Mouse (Mus musculus): ENCODE measurements at regions not wholly inside any gene's neighbourhood (a gene's known extent, or its start where the extent isn't known, plus 50 kb on each side); places are given as distances from the start of the nearest gene placed in this dataset.

GRCm38 (mm10) chr10:39261174-39262145, 97.9 kb upstream of the Ccn6 start:
- no peak overlapping the region for H3K9ac ChIP-seq (ENCODE audit: control insufficient read depth, low read depth, low read length, poor library complexity, severe bottlenecking)
- H3K27ac ChIP-seq (ENCODE audit: control insufficient read depth, low read depth, low read length): no peak overlapping the region
- no peak overlapping the region for H3K4me3 ChIP-seq (ENCODE audit: control insufficient read depth in 1 of 2, insufficient read depth in 1 of 2, low read depth in 2 of 2, low read length in 2 of 2)
- DNase-seq (ENCODE audit: low read depth, low spot score): no peak
- TF ChIP-seq CTCF (IDR thresholded peaks at IDR 0.05 in 2 of 3, conservative IDR thresholded peaks at IDR 0.05 in 1 of 3; ENCODE audit: control insufficient read depth in 1 of 3, insufficient read depth in 1 of 3, low read depth in 2 of 3, low read length in 3 of 3, poor library complexity in 1 of 3, severe bottlenecking in 1 of 3) (no peak), HCFC1 (IDR thresholded peaks at IDR 0.05; ENCODE audit: low read depth, low read length) (no peak), ETS1 (IDR thresholded peaks at IDR 0.05; ENCODE audit: low read depth, low read length) (no peak), RAD21 (IDR thresholded peaks at IDR 0.05; ENCODE audit: low read depth, low read length) (no peak), MEF2A (IDR thresholded peaks at IDR 0.05; ENCODE audit: extremely low read depth, insufficient replicate concordance, low read depth, low read length, poor library complexity, severe bottlenecking) (no peak), KAT2A (conservative IDR thresholded peaks at IDR 0.05; ENCODE audit: low read depth, low read length) (no peak), MYC (IDR thresholded peaks at IDR 0.05; ENCODE audit: low read depth, low read length) (no peak), RCOR1 (IDR thresholded peaks at IDR 0.05; ENCODE audit: low read depth, low read length) (no peak), JUND (IDR thresholded peaks at IDR 0.05; ENCODE audit: low read depth, low read length) (no peak), TAL1 (IDR thresholded peaks at IDR 0.05; ENCODE audit: low read length) (no peak), ZNF384 (IDR thresholded peaks at IDR 0.05; ENCODE audit: low read depth, low read length) (no peak), MAFK (IDR thresholded peaks at IDR 0.05; ENCODE audit: borderline replicate concordance, low read depth, low read length) (no peak), EP300 (IDR thresholded peaks at IDR 0.05; ENCODE audit: low read depth in 1 of 2, low read length in 2 of 2) (no peak), MAX (IDR thresholded peaks at IDR 0.05; ENCODE audit: low read length) (no peak), UBTF (IDR thresholded peaks at IDR 0.05; ENCODE audit: borderline replicate concordance, insufficient read depth, low read depth, low read length) (no peak), USF2 (IDR thresholded peaks at IDR 0.05; ENCODE audit: borderline replicate concordance in 1 of 2, insufficient read depth in 1 of 2, low read depth in 1 of 2, low read length in 2 of 2) (no peak), SIN3A (IDR thresholded peaks at IDR 0.05; ENCODE audit: low read length) (no peak), GABPA (IDR thresholded peaks at IDR 0.05; ENCODE audit: low read depth, low read length) (no peak), E2F4 (IDR thresholded peaks at IDR 0.05; ENCODE audit: borderline replicate concordance, low read depth, low read length) (no peak), TCF12 (IDR thresholded peaks at IDR 0.05; ENCODE audit: low read depth, low read length) (no peak)
- no peaks in the 10 kb centered on the region for H3K36me3 ChIP-seq (ENCODE audit: control insufficient read depth in 1 of 2, insufficient read depth in 2 of 2, low read length in 2 of 2)
- H3K9me3 ChIP-seq (replicated peaks; ENCODE audit: insufficient read depth, low read length): no peaks in the 10 kb centered on the region
- no peaks in the 10 kb centered on the region for H3K4me1 ChIP-seq (ENCODE audit: control insufficient read depth in 1 of 2, insufficient read depth in 2 of 2, low read length in 2 of 2)
- H3K27me3 ChIP-seq (ENCODE audit: control insufficient read depth in 1 of 2, insufficient read depth in 2 of 2, low read length in 2 of 2): no peaks in the 10 kb centered on the region
- H3K79me2 ChIP-seq (ENCODE audit: control insufficient read depth, insufficient read depth, low read length, poor library complexity): no peaks in the 10 kb centered on the region

Measured in MEL (cell line).